Mouse (Mus musculus): ENCODE data around the gene S100a4.

DNA sequence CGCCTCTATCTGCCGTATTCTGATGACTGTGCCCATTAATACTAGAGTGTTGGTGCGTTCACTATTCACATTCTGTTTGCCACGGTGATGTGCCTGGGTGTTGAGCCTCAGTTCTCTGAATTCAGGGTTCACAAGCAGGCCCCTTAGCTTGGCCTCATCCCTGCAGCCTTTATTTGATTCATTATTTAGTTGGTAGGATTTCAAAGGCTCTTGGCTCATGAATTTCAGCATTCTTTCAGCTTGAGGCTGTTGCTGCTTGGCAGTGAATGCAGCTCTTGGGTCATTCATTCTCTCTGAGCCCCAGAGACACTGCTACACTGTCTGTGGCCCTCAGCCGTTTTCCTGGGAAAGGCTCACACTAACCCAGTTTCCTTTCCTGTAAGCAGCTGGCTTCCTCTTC, 47.6 kb upstream of the S100a4 start:
- TF ChIP-seq POLR2AphosphoS2 (IDR thresholded peaks at IDR 0.05; ENCODE audit: low read depth, low read length) (no peak), CTCF (conservative IDR thresholded peaks at IDR 0.05 in 1 of 2, IDR thresholded peaks at IDR 0.05 in 1 of 2; ENCODE audit: low read depth in 2 of 2, low read length in 2 of 2) (no peak), TCF12 (IDR thresholded peaks at IDR 0.05; ENCODE audit: low read depth, low read length) (no peak), ETS1 (conservative IDR thresholded peaks at IDR 0.05; ENCODE audit: low read depth, low read length) (no peak), E2F4 (IDR thresholded peaks at IDR 0.05; ENCODE audit: insufficient replicate concordance, low read depth, low read length) (no peak), JUND (conservative IDR thresholded peaks at IDR 0.05; ENCODE audit: low read depth, low read length) (no peak), ZC3H11A (IDR thresholded peaks at IDR 0.05; ENCODE audit: low read depth, low read length) (no peak), POLR2A (IDR thresholded peaks at IDR 0.05; ENCODE audit: low read depth, low read length) (no peak)

Data from CH12.LX (cell line).